Mouse (Mus musculus) forelimb bud, embryonic 11.5 days (tissue): ENCODE data around the gene Bloc1s1.

Experiments
- DNase-seq: peaks from one replicate; pipeline ENCODE4 v3.0.0-alpha.2; 2012; ENCODE audit warnings: low read depth, low spot score

Gene Bloc1s1

GRCm38 (mm10) chr10:128923935-128924334, at the start of gene Bloc1s1:
Bloc1s1 (minus strand) TSS chr10:128924035.
- no peak for DNase-seq

- DNase-seq, result no peak
Measured at GRCm38 (mm10) chr10:128972841-128973240, 49.0 kb upstream of the Bloc1s1 start.

GRCm38 (mm10) chr10:128970740-128971250, 47.0 kb upstream of the Bloc1s1 start:
- no peak for DNase-seq

GRCm38 (mm10) chr10:128968341-128968749, 44.5 kb upstream of the Bloc1s1 start:
- DNase-seq, result no peak

GRCm38 (mm10) chr10:128965871-128966270, 42.0 kb upstream of the Bloc1s1 start:
- no peak for DNase-seq

- no peak for DNase-seq
Measured at GRCm38 (mm10) chr10:128964961-128965360, 41.1 kb upstream of the Bloc1s1 start.

- DNase-seq, result no peak
Measured at GRCm38 (mm10) chr10:128960590-128961584, 37.1 kb upstream of the Bloc1s1 start, which contains the start of gene Mettl7b. Mettl7b (minus strand) TSS chr10:128960988.

GRCm38 (mm10) chr10:128960142-128960541, 36.3 kb upstream of the Bloc1s1 start:
- DNase-seq, result no peak

GRCm38 (mm10) chr10:128958340-128958739, 34.5 kb upstream of the Bloc1s1 start:
- no peak for DNase-seq

- DNase-seq, result no peak
Measured at GRCm38 (mm10) chr10:128950208-128950887, 26.5 kb upstream of the Bloc1s1 start.

GRCm38 (mm10) chr10:128947496-128947895, 23.7 kb upstream of the Bloc1s1 start:
- no peak for DNase-seq

GRCm38 (mm10) chr10:128945675-128946074, 21.8 kb upstream of the Bloc1s1 start:
- no peak for DNase-seq

GRCm38 (mm10) chr10:128940475-128941061, 16.7 kb upstream of the Bloc1s1 start:
- no peak for DNase-seq

- DNase-seq, result no peak
Measured at GRCm38 (mm10) chr10:128938974-128939373, 15.1 kb upstream of the Bloc1s1 start.

- no peak for DNase-seq
Measured at GRCm38 (mm10) chr10:128938457-128938856, 14.6 kb upstream of the Bloc1s1 start.

- no peak for DNase-seq
Measured at GRCm38 (mm10) chr10:128937756-128938390, 14.0 kb upstream of the Bloc1s1 start.

- no peak for DNase-seq
Measured at GRCm38 (mm10) chr10:128935826-128936440, 12.1 kb upstream of the Bloc1s1 start.

GRCm38 (mm10) chr10:128934997-128935787, 11.4 kb upstream of the Bloc1s1 start:
- DNase-seq, result no peak

GRCm38 (mm10) chr10:128933976-128934721, 10.3 kb upstream of the Bloc1s1 start:
- no peak for DNase-seq
